Comparison of ENCODE assay signal across 8 mouse cellular contexts in the genomic region with DNA sequence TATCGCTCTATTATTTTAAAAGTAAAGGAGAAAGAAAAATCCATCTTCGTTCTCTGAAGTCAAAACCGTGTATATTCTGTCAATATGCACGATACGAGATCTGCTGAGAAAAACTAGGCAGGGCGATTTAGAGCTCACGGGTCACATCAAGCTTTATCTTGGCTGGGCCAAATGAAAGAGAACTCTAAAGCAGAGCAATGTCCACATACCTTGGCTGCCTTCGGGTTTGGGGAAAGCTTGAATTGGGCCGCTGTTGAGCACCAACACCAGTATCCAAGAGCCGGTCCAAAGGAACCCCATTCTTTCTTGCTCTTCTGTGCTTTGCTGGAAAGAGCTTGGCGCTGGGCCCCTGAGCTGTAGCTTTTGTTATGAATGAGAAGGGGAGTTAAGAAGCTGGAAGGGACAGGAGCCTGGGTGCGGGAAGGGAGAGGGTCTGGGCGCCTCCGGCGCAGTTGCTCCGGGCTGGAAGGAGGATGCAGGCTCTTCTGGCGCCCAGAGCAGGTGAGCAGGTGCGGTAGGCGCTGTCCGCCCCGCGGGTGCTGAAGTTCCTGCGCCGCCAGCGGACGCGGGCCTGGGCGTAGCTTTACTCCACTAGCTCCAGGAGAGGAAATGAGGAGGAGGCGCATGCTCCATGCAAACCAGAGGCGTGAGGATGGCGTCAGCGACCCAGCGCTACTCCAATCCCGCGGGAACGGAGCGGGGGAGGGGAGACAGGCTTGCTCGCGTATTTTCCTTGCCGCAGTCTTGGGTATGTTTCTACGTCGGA. TPM values are rescaled to one million over a fixed set of nuclear protein-coding genes. Genes with fewer than 3 reads are reported as not detected.
DNase-seq lines count a peak whose midpoint lies in the region; ATAC-seq lines count a peak whose summit lies in the region.
"Had no signal": no experiment of that assay in that cellular context is flagged by ENCODE, and none has a peak within 500 bp of the region (broad histone marks: within the 10 kb centered on the region; RNA-seq: fewer than 3 reads in every experiment).

A gene (minus strand): TSS at position 631 of the 766 bp plus-strand sequence.

- H3K4me2 ChIP-seq in embryonic facial prominence, embryonic 11.5 days (ENCODE audit: low read depth, low read length), result peak within 1 kb of the TSS; percentile 55; the same call in 1 of the 2 replicates
- peak within 1 kb of the TSS; percentile 47 for H3K4me2 ChIP-seq in midbrain, embryonic 15.5 days
- H3K4me2 ChIP-seq in stomach, embryonic 16.5 days (ENCODE audit: low read depth, low read length), result peak within 1 kb of the TSS; percentile 53

- peaks cover 2% of the 10 kb centered on the region; the same call in 1 of the 2 replicates for H3K4me1 ChIP-seq in embryonic facial prominence, embryonic 11.5 days (ENCODE audit: control insufficient read depth, insufficient read depth, low read length)
- H3K4me1 ChIP-seq in limb, embryonic 10.5 days, result peaks cover 7% of the 10 kb centered on the region
- peaks cover 24% of the 10 kb centered on the region for H3K4me1 ChIP-seq in midbrain, embryonic 15.5 days
- no peaks in the 10 kb centered on the region for H3K4me1 ChIP-seq in stomach, embryonic 16.5 days (ENCODE audit: control insufficient read depth, insufficient read depth, low read length)

- DNase-seq in brain, adult 2 months (ENCODE audit: low read depth, low spot score), result peak; percentile 99
- peak; percentile 91 for DNase-seq in embryonic facial prominence, embryonic 11.5 days (ENCODE audit: low spot score)
- peak; percentile 2 to 16 for DNase-seq in heart, adult 9 months (ENCODE audit: low spot score in 2 of 2)
- DNase-seq in kidney, adult 8-10 months, result peak; percentile 21 to 65
- peak; percentile 95 for DNase-seq in limb, embryonic 10.5 days (ENCODE audit: low spot score)

- H3K9me3 ChIP-seq in embryonic facial prominence, embryonic 11.5 days (replicated peaks; ENCODE audit: control insufficient read depth, low read length), result no peaks in the 10 kb centered on the region
- H3K9me3 ChIP-seq in limb, embryonic 10.5 days (replicated peaks), result no peaks in the 10 kb centered on the region
- H3K9me3 ChIP-seq in midbrain, embryonic 15.5 days, result no peaks in the 10 kb centered on the region
- H3K9me3 ChIP-seq in stomach, embryonic 16.5 days (replicated peaks; ENCODE audit: control insufficient read depth, low read length), result no peaks in the 10 kb centered on the region

- peak within 1 kb of the TSS; percentile 25; the same call in 1 of the 2 replicates for H3K9ac ChIP-seq in embryonic facial prominence, embryonic 11.5 days (replicated peaks; ENCODE audit: low read length)
- peak within 1 kb of the TSS; percentile 94 for H3K9ac ChIP-seq in midbrain, embryonic 15.5 days
- H3K9ac ChIP-seq in stomach, embryonic 16.5 days (ENCODE audit: low read length), result no peak within 1 kb of the TSS
- H3K9ac ChIP-seq: liver, embryonic 14.5 days had no signal

- 7% methylated on average over 42 of the region's 42 CpGs for WGBS in embryonic facial prominence, embryonic 11.5 days
- 8% methylated on average over 42 of the region's 42 CpGs for WGBS in limb, embryonic 10.5 days
- 3% methylated on average over 42 of the region's 42 CpGs for WGBS in midbrain, embryonic 15.5 days
- WGBS in stomach, embryonic 16.5 days, result 8% methylated on average over 42 of the region's 42 CpGs

- peak within 1 kb of the TSS; percentile 27 for H3K4me3 ChIP-seq in embryonic facial prominence, embryonic 11.5 days (ENCODE audit: low read depth, low read length)
- peak within 1 kb of the TSS; percentile 41 for H3K4me3 ChIP-seq in limb, embryonic 10.5 days
- peak within 1 kb of the TSS; percentile 96 for H3K4me3 ChIP-seq in midbrain, embryonic 15.5 days
- H3K4me3 ChIP-seq in stomach, embryonic 16.5 days (replicated peaks; ENCODE audit: low read length), result peak within 1 kb of the TSS; percentile 33

- H3K36me3 ChIP-seq in embryonic facial prominence, embryonic 11.5 days (replicated peaks; ENCODE audit: control insufficient read depth, insufficient read depth, low read depth, low read length), result no peaks in the 10 kb centered on the region
- H3K36me3 ChIP-seq in limb, embryonic 10.5 days, result no peaks in the 10 kb centered on the region
- 0 out of 2 replicates have a peak, but pooled peaks cover 11% of the 10 kb centered on the region for H3K36me3 ChIP-seq in midbrain, embryonic 15.5 days (replicated peaks)
- no peaks in the 10 kb centered on the region for H3K36me3 ChIP-seq in stomach, embryonic 16.5 days (ENCODE audit: control insufficient read depth, insufficient read depth, low read length)

- ATAC-seq in embryonic facial prominence, embryonic 11.5 days (replicated peaks; ENCODE audit: insufficient number of reproducible peaks, low FRiP score, low TSS enrichment, low read depth), result peak; percentile 100
- peak; percentile 100 for ATAC-seq in midbrain, embryonic 15.5 days (replicated peaks)
- ATAC-seq in stomach, embryonic 16.5 days (ENCODE audit: insufficient read depth, low FRiP score), result peak; percentile 82

- no peaks in the 10 kb centered on the region for H3K27me3 ChIP-seq in embryonic facial prominence, embryonic 11.5 days (ENCODE audit: control insufficient read depth, insufficient read depth, low read length)
- H3K27me3 ChIP-seq in limb, embryonic 10.5 days (ENCODE audit: low read depth, poor library complexity, severe bottlenecking), result no peaks in the 10 kb centered on the region
- H3K27me3 ChIP-seq in midbrain, embryonic 15.5 days (replicated peaks), result no peaks in the 10 kb centered on the region
- no peaks in the 10 kb centered on the region for H3K27me3 ChIP-seq in stomach, embryonic 16.5 days (ENCODE audit: control insufficient read depth, insufficient read depth, low read length)

- H3K27ac ChIP-seq in embryonic facial prominence, embryonic 11.5 days (replicated peaks; ENCODE audit: low read depth, low read length), result no peak within 1 kb of the TSS
- H3K27ac ChIP-seq in limb, embryonic 10.5 days, result no peak within 1 kb of the TSS
- H3K27ac ChIP-seq in midbrain, embryonic 15.5 days, result peak within 1 kb of the TSS; percentile 95
- H3K27ac ChIP-seq in stomach, embryonic 16.5 days (ENCODE audit: low read length), result no peak within 1 kb of the TSS
- H3K27ac ChIP-seq: liver, embryonic 14.5 days had no signal

RNA-seq across cellular contexts. Expression of the gene that starts here (rescaled TPM):
- polyA plus RNA-seq in embryonic facial prominence, embryonic 11.5 days (2014; fragmentation: Nextera tagmentation; extraction: Ambion mirVana), result 11.1 and 15.3 TPM in 2 replicates
- 0.06 TPM in 1 of 2 replicates, not detected in the other for polyA plus RNA-seq in limb, embryonic 10.5 days (2016; fragmentation: Nextera tagmentation; extraction: Ambion mirVana)
- polyA plus RNA-seq in midbrain, embryonic 15.5 days (2015; fragmentation: Nextera tagmentation; extraction: Ambion mirVana), result 119 and 122 TPM in 2 replicates
- polyA plus RNA-seq in stomach, embryonic 16.5 days (2015; fragmentation: Nextera tagmentation; extraction: Ambion mirVana), result 8.2 TPM in 2 replicates

Comparison
In these comparisons a context has a peak if more than half of its experiments do, and no peak if none do; other contexts are left out.
1. Peak in DNase-seq and H3K4me3 ChIP-seq in limb, embryonic 10.5 days; RNA of the gene not detected or under 1 TPM.
2. DNase-seq: peak in every context shown above with its lines; median percentile 99 in brain, adult 2 months; 95 in limb, embryonic 10.5 days; 91 in embryonic facial prominence, embryonic 11.5 days; 43 in kidney, adult 8-10 months; 9 in heart, adult 9 months.
3. H3K4me3 ChIP-seq: peak in every context shown above with its lines; median percentile 96 in midbrain, embryonic 15.5 days; 41 in limb, embryonic 10.5 days; 33 in stomach, embryonic 16.5 days; 27 in embryonic facial prominence, embryonic 11.5 days.